Mouse (Mus musculus): ENCODE measurements around the gene Fancg.

- no peak for TF ChIP-seq CTCF (IDR thresholded peaks at IDR 0.05; ENCODE audit: low read depth)
- no peak for TF ChIP-seq EP300 (IDR thresholded peaks at IDR 0.05; ENCODE audit: low read depth)
Measured at GRCm38 (mm10) chr4:43046607-43047006, 36.3 kb upstream of the Fancg start.

All from heart, postnatal 0 days (tissue).